Mouse (Mus musculus): ENCODE measurements around the gene Phox2b.

The Phox2b gene

DNA sequence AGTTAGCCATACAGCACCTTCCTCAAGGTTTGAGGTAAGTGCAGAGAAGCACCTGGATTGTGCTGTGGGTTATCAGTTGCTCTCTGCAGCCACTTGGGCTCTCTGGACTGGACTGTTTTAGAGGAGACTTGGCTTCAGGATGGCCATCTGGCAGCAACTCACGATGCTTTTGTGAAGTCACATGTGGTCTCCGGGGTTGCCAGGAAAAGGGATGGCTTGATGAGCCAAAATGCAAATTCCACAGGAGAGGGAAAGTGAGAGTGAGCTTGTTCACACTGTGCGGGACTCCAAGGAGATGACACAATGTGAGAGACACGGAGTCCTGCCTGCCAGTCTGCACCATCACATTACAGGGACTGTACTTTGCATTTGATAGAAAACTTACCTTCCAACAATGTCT, 7.3 kb downstream of the Phox2b start:
- DNase-seq (ENCODE audit: low read depth, low spot score) = no peak

DNA sequence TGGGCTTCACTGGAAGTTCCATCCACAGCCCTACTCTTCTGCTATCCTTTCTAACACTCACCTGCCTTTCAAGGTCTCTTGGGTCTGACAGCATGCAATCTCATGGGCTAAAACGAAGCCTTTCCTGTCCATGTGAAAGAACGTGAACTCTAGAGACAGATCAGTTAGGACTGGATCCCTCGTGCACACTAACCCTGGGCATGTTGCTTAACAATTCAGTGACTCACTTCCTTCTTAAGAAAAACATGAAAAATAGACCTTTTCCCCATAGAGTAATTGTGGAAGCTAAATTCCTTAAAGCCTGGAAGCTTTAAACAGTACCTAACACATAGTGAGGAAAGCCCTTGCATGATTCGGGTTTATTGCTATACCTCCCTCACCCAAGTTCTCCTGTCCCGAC, 8.2 kb downstream of the Phox2b start:
- DNase-seq (ENCODE audit: low read depth, low spot score) = no peak

- no peak for DNase-seq (ENCODE audit: low read depth, low spot score)
Observed at GRCm38 (mm10) chr5:67083117-67083516, 16.0 kb downstream of the Phox2b start.

GRCm38 (mm10) chr5:67063596-67063995, 35.5 kb downstream of the Phox2b start:
- DNase-seq (ENCODE audit: low read depth, low spot score) = no peak

- no peak for DNase-seq (ENCODE audit: low read depth, low spot score)
Observed at GRCm38 (mm10) chr5:67060519-67060918, 38.6 kb downstream of the Phox2b start.

DNA sequence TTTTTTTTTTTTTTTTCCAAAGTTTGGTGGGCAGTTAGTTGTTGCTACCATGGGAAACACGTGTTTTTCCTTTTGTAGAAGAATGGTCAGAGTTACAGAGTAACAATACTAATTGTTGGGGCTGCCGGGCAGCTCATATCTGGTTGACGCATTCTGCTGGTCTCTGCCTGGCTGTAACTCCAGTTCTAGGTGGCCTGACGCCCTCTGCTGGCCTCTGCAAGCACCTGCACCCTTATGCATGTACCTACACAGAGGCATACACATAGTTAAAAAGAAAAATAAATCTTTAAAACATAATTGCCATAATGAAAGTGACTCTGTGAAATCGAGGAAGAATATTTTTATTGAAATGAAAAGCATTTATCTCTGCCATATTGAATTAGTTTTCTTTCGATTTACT, 41.3 kb downstream of the Phox2b start:
- no peak for DNase-seq (ENCODE audit: low read depth, low spot score)

DNA sequence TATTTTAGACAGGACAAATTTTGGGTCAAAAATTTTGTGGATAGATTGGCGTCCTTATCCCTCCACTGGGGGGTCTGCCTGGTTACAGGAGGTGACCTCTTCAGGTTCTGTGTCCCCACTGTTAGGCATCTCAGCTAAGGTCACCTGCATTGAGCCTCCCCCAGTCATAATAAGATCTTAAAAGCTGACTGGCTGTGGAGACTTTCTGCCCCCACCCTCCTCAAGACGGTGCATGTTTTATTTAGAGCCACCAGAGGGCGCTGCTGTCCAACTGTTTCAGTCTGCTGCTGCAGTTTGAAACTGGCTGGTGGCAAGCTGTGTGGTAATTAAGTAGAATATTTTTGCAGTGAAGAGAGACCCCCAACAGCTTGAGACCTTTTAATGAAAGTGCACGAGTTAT, 51.1 kb downstream of the Phox2b start:
- DNase-seq (ENCODE audit: low read depth, low spot score) = peak; percentile 15

Data from CD4-positive helper T cell, adult 2 months (primary cell).